Mouse (Mus musculus) brown adipose tissue, adult 24 weeks (tissue): Measurements from ENCODE around the gene Col8a1. TPM values are rescaled to one million over a fixed set of nuclear protein-coding genes. Genes with fewer than 3 reads are reported as not detected.

Experiments
- H3K27ac ChIP-seq: fragments of 200-500 bp; replicated peaks from 2 replicates; pipeline ENCODE4 v1.5.1; 2012; ENCODE audit warnings: low read depth, mild to moderate bottlenecking, low read length
- H3K4me1 ChIP-seq: fragments of 200-500 bp; 2 replicates; pipeline ENCODE4 v1.6.1; 2012; ENCODE audit warnings: low read length, mixed read lengths; ENCODE audit not compliant: control insufficient read depth, insufficient read depth, insufficient read length
- H3K4me3 ChIP-seq: fragments of 200-500 bp; 2 replicates; pipeline ENCODE4 v1.5.1; 2012; ENCODE audit warnings: low read depth, mild to moderate bottlenecking, low read length, moderate library complexity; ENCODE audit not compliant: insufficient read depth
- polyA plus RNA-seq: library from polyadenylated mRNA; stranded (reverse); fragments of >200 nt; gene quantifications from 2 replicates; pipeline ENCODE4 v1.2.4, GENCODE M21; 2012; ENCODE audit not compliant: missing spikeins, insufficient read depth, insufficient read length

Col8a1 gene
- 2.3 and 2.6 TPM in 2 replicates for polyA plus RNA-seq

DNA sequence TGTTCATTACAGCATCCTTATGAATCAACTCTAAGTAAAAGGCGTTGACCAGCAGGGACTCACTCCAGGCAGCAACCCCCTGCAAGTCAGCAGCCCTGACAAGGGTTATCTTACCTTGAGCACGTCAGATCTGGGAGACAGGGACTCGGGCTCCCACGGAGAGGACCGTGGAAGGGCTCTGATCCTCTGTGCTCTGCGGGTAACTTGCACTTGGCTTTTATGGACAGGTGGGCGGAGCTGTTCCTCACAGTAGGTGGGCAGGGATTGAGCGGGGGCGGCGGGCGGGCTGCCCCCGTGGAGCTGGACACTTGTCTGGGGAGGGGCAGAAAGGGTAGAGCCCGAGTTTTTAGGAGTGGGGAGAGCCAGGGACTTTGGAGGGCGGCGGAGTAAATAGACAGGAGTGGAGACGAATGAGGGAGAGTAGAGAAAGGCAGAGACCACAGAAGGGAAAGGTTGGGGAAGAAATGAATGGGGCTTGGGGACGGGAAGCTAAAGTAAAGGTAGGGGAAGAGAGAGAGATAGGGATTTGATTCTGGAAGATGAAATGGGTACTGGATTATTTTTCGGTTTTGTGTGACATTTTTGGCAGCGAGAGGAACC lies at the start of gene Col8a1:
Col8a1 (minus strand) TSS at position 212 of the 600 bp plus-strand sequence.
- Histone ChIP-seq H3K27ac (peak within 1 kb of the TSS; percentile 23), H3K4me3 (peak within 1 kb of the TSS; percentile 52), H3K4me1 (no peaks in the 10 kb centered on the region)

DNA sequence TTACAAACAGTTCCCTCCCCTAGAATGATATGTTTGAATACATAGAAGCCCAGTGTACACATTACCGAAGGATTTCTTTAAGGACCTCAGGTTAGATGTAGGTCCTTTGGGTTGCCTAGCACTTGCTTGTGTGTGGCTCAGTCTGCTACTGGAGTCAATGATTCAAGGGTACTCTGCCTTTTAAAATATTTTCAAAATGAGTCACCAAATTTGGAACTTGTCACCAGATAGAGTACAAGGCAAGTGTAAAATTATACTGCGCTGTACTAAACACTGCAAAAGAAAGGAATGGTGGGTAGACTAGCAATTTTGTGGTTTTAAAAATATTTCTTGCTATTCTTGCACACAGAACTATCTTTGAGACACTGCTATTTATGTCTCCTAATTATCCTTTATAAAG lies 47.3 kb upstream of the Col8a1 start:
- Histone ChIP-seq H3K4me3 (no peak overlapping the region), H3K4me1 (no peaks in the 10 kb centered on the region), H3K27ac (no peak overlapping the region)

DNA sequence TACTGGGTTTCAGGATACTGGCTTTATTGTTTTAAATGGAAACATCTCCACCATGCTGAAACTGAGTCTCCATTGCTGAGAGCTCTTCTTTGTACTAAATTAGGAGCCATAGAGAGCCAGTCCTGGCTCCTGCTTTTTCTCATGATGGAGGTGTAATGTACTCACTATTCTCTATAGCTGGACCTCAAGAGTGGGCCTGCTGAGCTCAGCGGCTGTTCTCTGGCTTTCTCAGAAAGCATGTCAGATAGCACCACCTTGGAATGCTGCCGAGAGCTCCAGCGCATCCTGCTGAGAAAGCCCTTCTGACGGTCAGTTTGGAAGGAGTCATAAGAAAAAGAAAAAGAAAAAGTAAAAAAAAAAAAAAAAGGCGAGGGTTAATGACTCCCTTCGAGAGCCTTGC lies 41.8 kb upstream of the Col8a1 start:
- no peak overlapping the region for H3K4me3 ChIP-seq
- no peak overlapping the region for H3K27ac ChIP-seq

DNA sequence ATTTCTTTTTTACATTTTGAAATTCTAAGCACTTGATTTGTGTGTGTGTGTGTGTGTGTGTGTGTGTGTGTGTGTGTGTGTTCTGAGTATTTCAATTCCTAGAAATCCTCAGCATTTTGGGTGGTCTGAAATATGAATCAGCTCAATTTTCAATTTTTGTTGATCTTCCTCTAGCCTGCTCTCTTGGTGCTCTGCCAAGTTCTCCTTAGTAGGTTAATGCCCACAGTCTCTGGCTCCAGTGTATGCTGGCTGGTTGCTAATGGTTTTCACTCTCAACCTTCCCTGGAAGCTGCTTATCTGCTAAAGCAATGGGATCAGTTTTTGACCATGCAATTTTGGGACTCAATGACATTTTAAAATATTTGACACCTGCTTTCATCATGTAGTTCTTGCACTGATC lies 24.5 kb upstream of the Col8a1 start:
- Histone ChIP-seq H3K27ac (no peak overlapping the region), H3K4me1 (peaks cover 2% of the 10 kb centered on the region; the same call in 1 of the 2 replicates), H3K4me3 (no peak overlapping the region)

More for the DNA sequence above, 41.8 kb upstream of the Col8a1 start:
- no peaks in the 10 kb centered on the region for H3K4me1 ChIP-seq

DNA sequence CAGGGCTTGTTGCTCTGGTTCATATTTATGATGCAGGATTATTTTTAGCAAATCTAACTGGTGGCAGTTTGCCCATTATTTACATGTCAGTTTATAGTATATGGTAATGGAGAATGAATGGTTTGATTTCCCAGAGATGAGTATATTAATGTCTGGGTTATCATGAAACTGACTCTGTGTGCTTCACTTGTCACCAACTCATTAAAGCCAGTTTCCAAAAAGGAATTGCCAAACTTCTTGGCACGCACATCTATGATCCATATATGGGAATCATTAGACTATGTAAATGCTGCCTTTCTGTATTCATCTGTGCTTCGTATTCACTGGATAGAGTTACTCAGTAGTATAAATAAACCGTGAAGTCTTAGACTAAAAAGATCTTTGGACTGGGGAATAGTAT lies 11.1 kb upstream of the Col8a1 start:
- no peak overlapping the region for H3K4me3 ChIP-seq
- H3K27ac ChIP-seq: no peak overlapping the region
- no peaks in the 10 kb centered on the region for H3K4me1 ChIP-seq

DNA sequence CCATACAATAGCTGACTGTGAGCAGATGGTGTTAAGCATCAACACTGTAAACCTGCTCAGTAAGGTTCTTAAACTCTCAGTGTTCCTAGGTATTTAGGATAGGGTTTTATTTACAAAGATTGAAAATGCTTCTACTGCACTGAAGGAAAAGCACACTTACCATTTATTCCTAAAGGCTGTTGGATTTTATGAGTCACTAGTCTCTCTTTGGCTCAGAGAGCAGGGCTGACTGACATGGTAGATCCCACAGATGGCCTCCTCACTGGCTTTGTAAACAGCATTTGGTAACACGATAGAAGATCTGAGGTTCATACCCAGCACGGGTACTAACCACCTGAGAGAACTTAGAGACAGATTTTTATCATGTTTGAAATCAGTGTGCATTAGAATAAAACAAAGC lies 5.3 kb upstream of the Col8a1 start:
- Histone ChIP-seq H3K27ac (no peak overlapping the region), H3K4me1 (no peaks in the 10 kb centered on the region), H3K4me3 (no peak overlapping the region)

DNA sequence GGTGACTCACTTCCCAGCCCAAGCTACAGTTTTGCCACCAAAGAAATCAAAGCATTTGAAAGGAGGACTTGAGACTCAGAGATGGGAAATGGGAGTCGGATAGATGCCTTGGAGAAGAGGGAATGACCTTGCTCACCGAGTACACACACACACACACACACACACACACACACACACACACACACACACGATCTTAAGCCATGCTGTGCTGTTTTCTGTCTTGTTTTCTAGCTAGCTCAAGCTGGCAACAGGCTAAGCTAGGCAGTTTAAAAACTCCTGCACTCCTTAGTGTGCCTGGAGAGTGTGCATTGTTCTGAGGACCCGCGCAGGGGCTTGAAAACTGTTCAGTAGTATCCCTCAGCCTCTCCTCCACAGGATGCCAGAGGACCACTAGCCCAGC lies 1.2 kb upstream of the Col8a1 start:
- peak overlapping the region; percentile 52 for H3K4me3 ChIP-seq
- H3K27ac ChIP-seq: no peak overlapping the region; the same call in 1 of the 2 replicates

DNA sequence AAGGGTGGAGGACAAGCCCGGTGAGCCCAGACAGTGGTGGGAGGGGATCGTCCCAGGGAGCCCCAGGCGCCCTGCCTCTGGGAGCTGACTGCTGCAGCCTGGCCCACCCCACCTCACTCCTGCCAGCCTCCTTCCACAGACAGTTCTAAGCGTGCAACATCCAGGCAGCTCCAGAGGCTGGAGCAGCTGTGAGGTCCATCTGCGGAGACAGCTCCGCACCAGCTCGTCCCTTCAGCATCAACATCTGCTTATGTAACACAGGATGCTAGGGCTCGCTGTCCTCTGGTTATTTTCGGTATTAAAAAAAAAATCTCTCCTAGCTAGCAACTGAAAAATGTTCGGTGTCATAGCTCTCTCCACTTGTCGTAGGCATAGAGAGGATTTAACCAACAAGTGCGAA lies 704 bp upstream of the Col8a1 start:
- Histone ChIP-seq H3K27ac (peak overlapping the region; percentile 23), H3K4me1 (no peaks in the 10 kb centered on the region), H3K4me3 (peak overlapping the region; percentile 52)

More for the DNA sequence above, 1.2 kb upstream of the Col8a1 start:
- no peaks in the 10 kb centered on the region for H3K4me1 ChIP-seq

DNA sequence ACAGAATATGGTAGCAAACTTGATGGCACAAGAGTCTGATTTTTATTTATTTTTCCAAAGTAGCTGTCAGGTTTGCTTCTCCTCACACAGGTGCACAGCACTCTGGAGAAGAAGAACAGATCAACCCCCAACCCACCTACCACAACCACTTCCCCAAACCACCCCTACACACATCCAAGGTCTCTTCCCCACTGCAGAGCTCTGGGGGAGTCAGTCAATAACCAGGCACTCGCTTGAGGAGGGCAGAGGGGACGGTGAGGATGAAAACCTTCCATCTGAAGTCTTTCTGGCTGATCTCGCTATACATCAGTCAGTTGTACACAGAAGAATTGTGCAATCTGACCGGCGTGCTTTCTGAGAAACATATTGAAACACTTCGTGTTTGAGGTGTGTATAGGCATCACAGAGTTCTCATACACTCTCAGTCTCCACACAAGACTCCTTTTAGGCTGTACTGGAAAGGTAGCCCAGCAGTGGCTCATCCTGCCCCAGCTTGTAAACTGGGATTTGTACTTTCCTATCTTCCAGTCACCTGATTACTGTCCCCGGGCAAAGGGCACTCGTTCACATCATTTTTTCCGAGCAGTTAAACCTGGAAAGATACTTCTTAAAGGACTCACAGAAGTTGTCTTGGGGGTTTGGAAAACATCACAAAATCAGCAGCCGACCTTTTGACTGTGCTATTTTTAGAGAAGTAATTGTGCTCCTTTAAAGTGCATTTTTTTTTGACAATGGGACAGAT lies 827 bp downstream of the Col8a1 start:
- Histone ChIP-seq H3K27ac (no peak overlapping the region), H3K4me3 (peak overlapping the region; percentile 52), H3K4me1 (no peaks in the 10 kb centered on the region)

DNA sequence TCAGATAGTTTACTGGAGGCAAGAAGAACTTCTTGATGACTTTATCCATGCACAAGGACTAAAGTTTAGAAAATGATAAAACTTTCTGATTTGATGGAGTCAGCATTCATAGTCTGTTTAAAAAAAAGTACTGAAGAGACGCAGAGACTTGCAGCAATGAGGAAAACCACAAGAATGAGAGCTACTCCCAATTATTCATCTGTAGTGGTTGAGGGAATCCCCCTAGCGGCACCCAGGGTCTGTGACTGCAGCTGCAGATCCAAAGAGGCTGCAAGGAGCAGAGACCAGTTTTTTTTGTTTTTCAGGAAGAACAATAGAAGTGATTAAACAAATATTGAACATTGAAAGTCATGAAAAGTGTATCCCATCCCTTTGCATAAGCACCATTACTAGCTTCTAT lies 4.0 kb downstream of the Col8a1 start:
- H3K27ac ChIP-seq: no peak overlapping the region
- H3K4me1 ChIP-seq: no peaks in the 10 kb centered on the region
- H3K4me3 ChIP-seq: no peak overlapping the region

DNA sequence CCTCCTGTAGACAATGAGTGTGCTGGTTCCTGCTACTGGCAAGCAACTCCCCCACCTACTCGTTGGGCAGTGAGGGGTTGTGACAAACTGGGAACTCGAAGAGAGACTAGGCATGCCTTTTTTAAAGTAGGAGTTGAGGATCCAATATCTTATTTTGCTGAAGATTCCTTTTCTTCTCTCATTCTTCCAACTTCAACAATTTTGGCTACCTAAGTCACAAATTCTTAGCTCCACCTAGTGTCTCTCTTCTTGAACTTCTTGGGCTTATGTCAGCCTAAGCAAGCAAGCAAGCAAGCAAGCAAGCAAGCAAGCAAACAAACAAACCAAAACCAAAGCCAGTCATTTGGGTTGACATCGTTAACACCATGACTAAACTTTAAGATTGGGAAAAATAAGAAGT lies 6.4 kb downstream of the Col8a1 start:
- Histone ChIP-seq H3K27ac (no peak overlapping the region), H3K4me3 (no peak overlapping the region), H3K4me1 (no peaks in the 10 kb centered on the region)

DNA sequence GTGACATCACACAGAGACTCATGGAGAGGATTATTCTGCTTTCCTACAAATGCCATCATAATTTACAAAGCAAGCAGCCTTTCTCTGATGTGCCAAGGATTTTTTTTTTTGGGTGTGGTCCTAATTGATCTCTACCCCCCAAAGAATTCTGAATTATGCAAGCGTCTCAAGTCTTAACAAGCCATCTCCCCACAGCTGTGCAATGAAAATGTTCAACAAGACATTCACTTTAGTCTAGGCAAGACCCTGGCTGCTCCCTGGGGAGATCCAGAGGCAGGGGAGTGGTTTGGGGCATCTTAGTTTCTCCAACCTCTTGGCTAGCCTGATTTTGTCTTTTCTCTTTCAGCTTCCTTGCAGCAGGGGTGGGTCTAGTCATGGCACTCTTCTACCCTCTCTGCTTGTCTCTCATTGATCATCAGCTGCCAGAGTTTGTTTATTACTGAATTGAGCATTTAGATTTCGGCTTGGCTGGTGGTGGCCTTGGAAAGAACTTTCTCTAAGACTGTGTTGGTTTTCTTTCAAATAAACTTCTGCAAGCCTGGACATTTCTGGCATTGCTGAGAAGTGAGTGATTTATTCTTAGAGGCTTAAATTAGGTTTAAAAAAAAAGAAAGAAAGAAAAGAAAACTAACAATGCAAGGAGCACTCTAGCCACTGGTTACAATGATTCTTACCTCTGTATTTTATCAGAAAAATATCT lies 7.0 kb downstream of the Col8a1 start:
- Histone ChIP-seq H3K27ac (no peak overlapping the region), H3K4me3 (no peak overlapping the region), H3K4me1 (no peaks in the 10 kb centered on the region)

DNA sequence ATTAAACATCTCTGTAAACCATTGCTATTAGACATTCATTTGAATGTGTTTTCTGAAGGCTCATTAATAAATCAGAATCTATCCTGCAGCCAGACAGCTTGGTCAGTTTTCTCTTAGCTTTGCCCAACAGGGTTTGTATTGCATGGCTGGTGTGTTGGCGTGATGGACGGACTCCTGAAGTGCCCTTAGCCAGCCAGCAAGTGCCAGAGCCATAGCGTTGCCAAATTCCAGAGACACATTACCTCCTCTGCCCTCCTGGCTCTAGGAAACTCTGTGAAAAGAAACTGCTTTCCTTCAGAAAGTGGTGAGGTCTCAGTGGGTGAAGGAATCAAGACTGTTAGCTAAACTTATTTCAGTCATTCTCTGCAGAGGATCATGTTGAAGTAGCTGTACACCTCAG lies 14.4 kb downstream of the Col8a1 start:
- Histone ChIP-seq H3K27ac (no peak overlapping the region), H3K4me3 (no peak overlapping the region), H3K4me1 (no peaks in the 10 kb centered on the region)

DNA sequence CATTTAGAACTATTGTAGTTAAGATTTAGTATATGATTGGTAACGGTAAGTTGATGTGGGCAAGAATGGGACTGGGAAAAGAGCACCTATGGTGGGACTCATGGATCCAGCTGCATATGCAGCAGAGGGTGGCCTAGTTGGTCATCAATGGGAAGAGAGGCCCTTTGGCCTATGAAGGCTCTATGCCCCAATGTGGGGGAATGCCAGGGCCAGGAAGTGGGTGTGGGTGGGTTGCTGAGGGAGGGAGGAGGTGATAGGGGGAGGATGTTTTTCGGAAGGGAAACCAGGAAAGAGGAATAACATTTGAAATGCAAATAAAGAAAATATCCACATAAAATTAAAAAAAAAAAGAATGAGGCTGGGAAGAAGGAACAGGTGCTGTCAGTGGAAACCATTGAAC lies 19.6 kb downstream of the Col8a1 start:
- Histone ChIP-seq H3K4me3 (no peak overlapping the region), H3K27ac (no peak overlapping the region), H3K4me1 (no peaks in the 10 kb centered on the region)

DNA sequence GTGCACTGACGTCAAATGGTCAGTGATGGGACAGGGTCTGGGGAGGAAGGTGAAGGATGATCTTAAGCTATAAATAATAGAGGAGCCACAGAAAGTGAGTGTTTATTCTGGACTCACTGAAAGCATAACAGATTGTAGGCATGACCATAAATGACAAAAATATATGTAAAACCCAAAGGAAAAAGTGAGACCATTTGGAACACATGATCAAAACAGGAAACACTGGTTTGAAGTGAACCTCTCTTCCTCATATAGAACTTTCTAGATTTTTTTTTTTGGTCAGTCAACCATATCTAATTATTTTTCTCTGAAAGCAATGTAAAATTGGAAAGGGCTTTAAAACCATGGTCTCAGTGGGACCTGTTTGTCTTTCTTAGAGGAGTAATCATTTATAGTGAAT lies 21.0 kb downstream of the Col8a1 start:
- no peak overlapping the region for H3K27ac ChIP-seq
- no peaks in the 10 kb centered on the region for H3K4me1 ChIP-seq
- H3K4me3 ChIP-seq: no peak overlapping the region
